Mouse (Mus musculus) neural tube, postnatal 0 days (tissue): ENCODE data around the gene Gm28230. TPM values are rescaled to one million over a fixed set of nuclear protein-coding genes. Genes with fewer than 3 reads are reported as not detected.

ENCODE experiments used
- microRNA counts: library from miRNA; unstranded; fragments of <30 nt; microRNA quantifications from one replicate; lab custom pipeline; 2015
- microRNA-seq: library from miRNA; unstranded; fragments of <30 nt; microRNA quantifications from one replicate; pipeline ENCODE4, GENCODE M21; 2016
- polyA plus RNA-seq: library from polyadenylated mRNA; unstranded; fragments of >200 nt; fragmentation: Nextera tagmentation; extraction: Ambion mirVana; gene quantifications from 2 replicates; pipeline ENCODE4 v1.2.1, GENCODE M21; 2015

Gene Gm28230
- 0.62 and 0.75 TPM in 2 replicates for polyA plus RNA-seq

GRCm38 (mm10) chr2:74726551-74726950 is at the start of gene Gm28230:
Gene Gm28230, plus strand, starts transcription at chr2:74726728.

GRCm38 (mm10) chr2:74678891-74679595 is 47.5 kb upstream of the Gm28230 start, which contains the start of gene Hoxd11:
Gene Hoxd11, plus strand, starts transcription at chr2:74679557.

DNA sequence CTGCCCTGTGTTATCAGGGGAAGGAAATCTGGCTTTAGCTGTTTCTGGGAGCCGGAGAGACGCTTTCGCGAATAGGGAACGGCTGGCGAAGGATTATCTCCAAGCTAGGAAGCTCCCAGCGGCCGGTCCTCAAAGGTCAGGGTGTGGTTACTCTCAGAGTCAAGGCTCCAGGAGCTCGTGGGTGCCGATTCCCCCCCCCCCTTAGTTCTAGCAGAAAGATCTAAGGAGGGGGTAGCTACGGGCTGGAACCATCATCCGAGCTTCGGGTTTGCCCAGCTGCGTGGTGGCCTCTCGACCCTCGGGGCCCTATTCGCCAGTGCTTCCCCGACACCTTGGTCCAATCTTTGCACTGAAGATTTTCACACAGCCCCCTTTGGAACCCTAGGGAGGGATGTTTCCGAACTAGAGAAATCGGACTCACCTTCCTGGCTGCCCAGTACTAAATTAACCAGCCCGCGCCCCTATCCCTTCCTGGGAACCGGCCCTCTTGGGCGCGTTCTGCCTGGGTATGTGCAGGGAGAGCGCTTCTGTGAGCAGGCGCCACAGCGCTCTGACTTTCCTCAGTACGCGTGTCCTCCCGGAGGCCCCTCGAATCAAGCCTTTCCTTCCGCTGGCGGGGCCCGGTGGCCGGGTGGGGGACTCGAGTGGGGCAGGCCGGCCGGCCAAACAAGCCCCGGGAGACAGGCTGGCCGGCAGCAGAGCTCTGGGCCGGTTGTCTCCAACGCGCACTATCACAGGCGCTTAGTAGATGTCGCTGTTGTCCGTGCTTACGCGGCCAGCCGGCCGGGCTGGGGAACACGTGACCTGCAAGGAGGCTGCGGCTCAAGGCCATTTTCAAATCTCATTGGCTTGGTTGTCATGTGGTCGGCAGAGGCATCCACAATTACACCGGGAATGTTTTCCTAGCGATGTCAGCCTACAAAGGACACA is 35.2 kb upstream of the Gm28230 start, which contains the start of gene Hoxd10:
Gene Hoxd10, plus strand, starts transcription at position 903 of the 930 bp plus-strand sequence.

GRCm38 (mm10) chr2:74697567-74698121 is 28.9 kb upstream of the Gm28230 start, which contains the start of gene Hoxd9:
Gene Hoxd9, plus strand, starts transcription at chr2:74697727.

GRCm38 (mm10) chr2:74704393-74704998 is 22.0 kb upstream of the Gm28230 start, which contains the start of gene Hoxd8:
Gene Hoxd8, plus strand, starts transcription at chr2:74704615.

DNA sequence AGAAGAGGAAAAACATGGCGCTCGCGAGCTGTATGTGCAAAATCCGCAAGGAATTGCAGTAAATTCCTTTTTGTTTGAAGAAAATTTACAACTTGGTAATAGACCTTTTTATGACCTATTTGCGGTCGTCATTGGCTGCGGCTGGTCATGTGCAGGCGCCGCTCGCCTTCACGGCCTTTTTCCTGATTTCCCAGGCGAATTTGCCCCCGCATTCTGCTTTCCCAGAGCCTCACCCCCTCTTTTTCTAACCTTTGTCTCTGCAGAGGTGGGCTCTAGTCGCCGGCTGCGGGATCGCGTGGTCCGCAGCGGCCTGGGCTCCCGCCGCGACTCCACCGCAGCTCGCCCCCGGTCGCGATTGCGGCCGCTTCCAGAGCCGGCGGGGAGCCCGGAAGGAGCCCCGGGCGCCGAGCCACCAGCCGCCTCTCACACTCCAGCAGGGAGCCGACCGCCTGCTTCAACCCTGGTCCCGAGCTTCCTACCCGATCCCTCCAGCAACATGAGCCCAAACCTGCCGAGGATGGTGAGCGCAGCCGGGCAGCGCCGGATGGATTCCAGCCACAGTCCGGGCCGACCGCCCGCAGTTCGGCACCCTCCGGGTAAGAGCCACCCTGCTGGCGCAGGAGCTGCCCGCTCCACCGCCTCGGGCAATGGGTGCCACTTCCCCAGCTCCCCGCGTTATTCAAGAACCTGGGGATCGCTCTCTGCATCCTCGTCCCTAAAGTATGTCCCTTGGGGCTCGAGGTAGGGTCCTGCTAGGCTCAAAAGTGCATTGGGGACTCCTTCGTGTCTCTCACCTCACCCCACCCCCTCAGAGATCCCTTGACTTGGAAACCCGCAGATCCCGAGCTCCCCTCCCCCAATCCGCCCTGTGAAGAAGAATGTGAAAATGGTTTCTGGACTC is 14.6 kb upstream of the Gm28230 start, which contains the start of the genes Hoxd3 and Hoxd4:
Gene Hoxd3, plus strand, starts transcription at position 207 of the 901 bp plus-strand sequence.
Gene Hoxd4, plus strand, starts transcription at position 209 of the 901 bp plus-strand sequence.

DNA sequence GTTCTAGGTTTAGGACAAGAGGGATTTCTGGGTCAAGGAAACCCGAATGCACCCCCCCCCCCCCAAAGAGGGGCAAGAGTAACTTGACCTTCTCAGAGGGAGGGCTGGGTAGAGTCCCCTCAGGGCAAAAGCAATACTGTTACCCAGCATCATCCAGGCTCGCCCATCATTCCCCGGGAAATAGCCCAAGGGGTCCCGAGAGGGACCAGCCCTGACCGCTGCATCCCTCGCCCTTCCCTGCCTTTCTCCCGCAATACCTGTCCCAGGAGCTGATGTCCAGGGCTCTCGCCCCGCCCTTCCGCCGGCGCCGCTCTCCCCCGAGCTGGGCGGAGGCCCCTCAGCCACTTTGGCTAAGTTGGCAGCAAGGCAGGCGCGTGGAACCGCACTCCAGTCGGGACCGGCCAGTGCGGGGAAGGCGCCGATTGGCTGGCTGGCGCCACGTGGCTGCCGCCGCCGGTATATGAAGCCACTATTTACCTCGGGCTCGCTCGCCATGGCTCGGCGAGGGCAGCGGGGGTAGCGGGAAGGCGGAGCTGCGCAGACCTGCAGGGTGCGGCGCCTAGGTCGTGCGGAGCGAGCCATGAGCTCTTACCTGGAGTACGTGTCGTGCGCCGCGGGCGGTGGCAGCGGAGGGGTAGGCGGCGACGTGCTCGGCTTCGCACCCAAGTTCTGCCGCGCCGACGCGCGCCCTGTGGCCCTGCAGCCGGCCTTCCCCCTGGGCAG is 36.2 kb downstream of the Gm28230 start, which contains the start of gene Hoxd1:
Gene Hoxd1, plus strand, starts transcription at position 459 of the 723 bp plus-strand sequence.

MicroRNAs encoded within 50 kb of the gene (microRNA counts, 519-probe panel; counts per million panel counts)
- 6,969 counts per million, percentile 96 among the panel's probes with 10 or more counts for microRNA mmu-miR-10b (lab: Ali Mortazavi, UCI)

Small RNAs within 50 kb of the gene (microRNA-seq; reads per million reads assigned to microRNA genes)
- not detected for gene Gm44463
- gene Mir10b = 184,651 reads per million, percentile 100 among the genes with 10 or more reads in this experiment

Other genes starting within 250 kb of the Gm28230 start
- 31.1 and 35.3 TPM in 2 replicates for gene Lnpk, start 147.3 kb upstream of the Gm28230 start, polyA plus RNA-seq
- gene Evx2, start 67.2 kb upstream of the Gm28230 start, polyA plus RNA-seq = 0.19 and 0.41 TPM in 2 replicates
- 0.10 and 0.18 TPM in 2 replicates for gene Hoxd13, start 58.4 kb upstream of the Gm28230 start, polyA plus RNA-seq
- 0.14 TPM in 1 of 2 replicates, not detected in the other for gene Hoxd12, start 51.7 kb upstream of the Gm28230 start, polyA plus RNA-seq
- gene Hoxd11, start 47.2 kb upstream of the Gm28230 start, polyA plus RNA-seq = 3.7 and 10.0 TPM in 2 replicates
- gene Hoxd10, start 34.8 kb upstream of the Gm28230 start, polyA plus RNA-seq = 77.5 and 127 TPM in 2 replicates
- 23.0 and 34.9 TPM in 2 replicates for gene Hoxd9, start 29.0 kb upstream of the Gm28230 start, polyA plus RNA-seq
- 11.9 and 12.2 TPM in 2 replicates for gene Hoxd8, start 22.1 kb upstream of the Gm28230 start, polyA plus RNA-seq
- 8.8 and 9.1 TPM in 2 replicates for gene Hoxd3, start 14.8 kb upstream of the Gm28230 start, polyA plus RNA-seq
- gene Hoxd4, start 14.8 kb upstream of the Gm28230 start, polyA plus RNA-seq = 2.5 and 3.1 TPM in 2 replicates
- 0.43 and 1.3 TPM in 2 replicates for gene Hoxd1, start 36.3 kb downstream of the Gm28230 start, polyA plus RNA-seq
- gene Mtx2, start 99.1 kb downstream of the Gm28230 start, polyA plus RNA-seq = 144 and 155 TPM in 2 replicates